Mouse (Mus musculus) adrenal gland, postnatal 25 days (tissue): ENCODE data around the gene Car5a. TPM values are rescaled to one million over a fixed set of nuclear protein-coding genes. Genes with fewer than 3 reads are reported as not detected.

Experiments used
- DNase-seq: peaks from one replicate; pipeline ENCODE4 v3.0.0; 2021; ENCODE audit warnings: mixed read lengths
- microRNA-seq, 2 experiments: library from miRNA; unstranded; fragments of <30 nt; microRNA quantifications; one replicate each; pipeline ENCODE4 v1.2.0; 2021
- total RNA-seq: library from RNA; stranded (reverse); gene quantifications from 2 replicates; pipeline ENCODE4 v1.2.3, GENCODE M21; 2021

Gene Car5a
- total RNA-seq, 1 experiment from 2014 or later = not detected

- no peak for DNase-seq
Measured at GRCm38 (mm10) chr8:121880818-121881217, 63.9 kb downstream of the Car5a start.

- DNase-seq = no peak
Measured at GRCm38 (mm10) chr8:121879712-121880111, 65.0 kb downstream of the Car5a start.

GRCm38 (mm10) chr8:121877828-121878480 is 66.8 kb downstream of the Car5a start:
- no peak for DNase-seq

GRCm38 (mm10) chr8:121877212-121877611 is 67.5 kb downstream of the Car5a start:
- no peak for DNase-seq

GRCm38 (mm10) chr8:121875517-121875916 is 69.2 kb downstream of the Car5a start:
- DNase-seq = no peak

- no peak for DNase-seq
Measured at GRCm38 (mm10) chr8:121875045-121875444, 69.7 kb downstream of the Car5a start.

GRCm38 (mm10) chr8:121874031-121874430 is 70.7 kb downstream of the Car5a start:
- DNase-seq = peak; percentile 62

- DNase-seq = peak; percentile 35
Measured at GRCm38 (mm10) chr8:121871833-121872440, 72.8 kb downstream of the Car5a start.

GRCm38 (mm10) chr8:121870190-121870589 is 74.5 kb downstream of the Car5a start:
- no peak for DNase-seq

- DNase-seq = no peak
Measured at GRCm38 (mm10) chr8:121868896-121869295, 75.8 kb downstream of the Car5a start.

- peak; percentile 60 for DNase-seq
Measured at GRCm38 (mm10) chr8:121868196-121868595, 76.5 kb downstream of the Car5a start.

Small RNA genes lying within 50 kb of the gene (microRNA-seq; reads per million reads assigned to microRNA genes)
- gene Mir7237 = 0 to 0.34 reads per million in 2 experiments

Other genes starting within 250 kb of the Car5a start
- gene Jph3, start 215.3 kb downstream of the Car5a start, total RNA-seq = 2.0 and 3.2 TPM in 2 replicates
- 29.1 and 30.5 TPM in 2 replicates for gene Klhdc4, start 115.3 kb downstream of the Car5a start, total RNA-seq
- gene Slc7a5, start 37.2 kb downstream of the Car5a start, total RNA-seq = 56.6 and 57.8 TPM in 2 replicates
- gene Banp, start 4.8 kb upstream of the Car5a start, total RNA-seq = 33.2 and 35.7 TPM in 2 replicates